Mouse (Mus musculus): ENCODE data around the gene Tulp4. TPM values are rescaled to one million over a fixed set of nuclear protein-coding genes. Genes with fewer than 3 reads are reported as not detected.
A peak's percentile ranks its signal among the peaks of the same experiment; 100 is the strongest.

The Tulp4 gene
- polyA plus RNA-seq, 1 experiment from 2014 or later, result 44.2 TPM

GRCm38 (mm10) chr17:6145244-6145643, 39.0 kb downstream of the Tulp4 start:
- Histone ChIP-seq H3K27ac (no peak overlapping the region), H3K36me3 (ENCODE audit: inconsistent target) (no peaks in the 10 kb centered on the region; the same call in 1 of the 2 replicates), H3K4me3 (ENCODE audit: inconsistent target) (no peak overlapping the region), H3K79me2 (ENCODE audit: inconsistent target) (no peaks in the 10 kb centered on the region)
- 96% methylated on average over 2 of the region's 2 CpGs for WGBS (ENCODE audit: missing documents)

GRCm38 (mm10) chr17:6152941-6153340, 46.7 kb downstream of the Tulp4 start:
- Histone ChIP-seq H3K27ac (no peak overlapping the region), H3K36me3 (ENCODE audit: inconsistent target) (no peaks in the 10 kb centered on the region), H3K4me3 (ENCODE audit: inconsistent target) (no peak overlapping the region), H3K79me2 (ENCODE audit: inconsistent target) (peaks cover 23% of the 10 kb centered on the region)
- 90% methylated on average over 4 of the region's 4 CpGs for WGBS (ENCODE audit: missing documents)

GRCm38 (mm10) chr17:6153581-6153980, 47.3 kb downstream of the Tulp4 start:
- H3K79me2 ChIP-seq (ENCODE audit: inconsistent target), result peaks cover 28% of the 10 kb centered on the region
- no peaks in the 10 kb centered on the region for H3K36me3 ChIP-seq (ENCODE audit: inconsistent target)
- no peak overlapping the region for H3K27ac ChIP-seq
- 45% methylated on average over 4 of the region's 4 CpGs for WGBS (ENCODE audit: missing documents)
- no peak overlapping the region for H3K4me3 ChIP-seq (ENCODE audit: inconsistent target)

GRCm38 (mm10) chr17:6154366-6154765, 48.1 kb downstream of the Tulp4 start:
- H3K36me3 ChIP-seq (ENCODE audit: inconsistent target), result no peaks in the 10 kb centered on the region
- peaks cover 36% of the 10 kb centered on the region for H3K79me2 ChIP-seq (ENCODE audit: inconsistent target)
- no peak overlapping the region for H3K4me3 ChIP-seq (ENCODE audit: inconsistent target)
- WGBS (ENCODE audit: missing documents), result 15% methylated on average over 4 of the region's 4 CpGs
- H3K27ac ChIP-seq, result no peak overlapping the region

- Histone ChIP-seq H3K4me3 (ENCODE audit: inconsistent target) (no peak overlapping the region), H3K79me2 (ENCODE audit: inconsistent target) (peaks cover 71% of the 10 kb centered on the region), H3K27ac (no peak overlapping the region), H3K36me3 (ENCODE audit: inconsistent target) (no peaks in the 10 kb centered on the region)
- 91% methylated on average over 6 of the region's 6 CpGs for WGBS (ENCODE audit: missing documents)
Measured at GRCm38 (mm10) chr17:6160495-6160894, 54.3 kb downstream of the Tulp4 start.

GRCm38 (mm10) chr17:6161916-6162315, 55.7 kb downstream of the Tulp4 start:
- H3K4me3 ChIP-seq (ENCODE audit: inconsistent target), result no peak overlapping the region
- 98% methylated on average over 7 of the region's 9 CpGs for WGBS (ENCODE audit: missing documents)
- H3K79me2 ChIP-seq (ENCODE audit: inconsistent target), result peaks cover 71% of the 10 kb centered on the region
- H3K36me3 ChIP-seq (ENCODE audit: inconsistent target), result no peaks in the 10 kb centered on the region
- no peak overlapping the region for H3K27ac ChIP-seq

- Histone ChIP-seq H3K36me3 (ENCODE audit: inconsistent target) (no peaks in the 10 kb centered on the region), H3K4me3 (ENCODE audit: inconsistent target) (no peak overlapping the region), H3K79me2 (ENCODE audit: inconsistent target) (peaks cover 62% of the 10 kb centered on the region), H3K27ac (no peak overlapping the region)
- WGBS (ENCODE audit: missing documents), result 100% methylated on average over 1 of the region's 1 CpGs
Measured at GRCm38 (mm10) chr17:6162761-6163160, 56.5 kb downstream of the Tulp4 start.

GRCm38 (mm10) chr17:6164911-6165310, 58.7 kb downstream of the Tulp4 start:
- Histone ChIP-seq H3K79me2 (ENCODE audit: inconsistent target) (peaks cover 60% of the 10 kb centered on the region), H3K27ac (no peak overlapping the region), H3K36me3 (ENCODE audit: inconsistent target) (no peaks in the 10 kb centered on the region), H3K4me3 (ENCODE audit: inconsistent target) (no peak overlapping the region)
- WGBS (ENCODE audit: missing documents), result 82% methylated on average over 4 of the region's 4 CpGs

- WGBS (ENCODE audit: missing documents), result 5% methylated on average over 7 of the region's 7 CpGs
- no peaks in the 10 kb centered on the region for H3K36me3 ChIP-seq (ENCODE audit: inconsistent target)
- H3K27ac ChIP-seq, result peak overlapping the region; percentile 98
- H3K4me3 ChIP-seq (ENCODE audit: inconsistent target), result no peak overlapping the region
- H3K79me2 ChIP-seq (ENCODE audit: inconsistent target), result peaks cover 54% of the 10 kb centered on the region
Measured at GRCm38 (mm10) chr17:6172440-6172839, 66.2 kb downstream of the Tulp4 start.

GRCm38 (mm10) chr17:6172926-6173690, 66.9 kb downstream of the Tulp4 start:
- Histone ChIP-seq H3K4me3 (ENCODE audit: inconsistent target) (no peak overlapping the region), H3K36me3 (ENCODE audit: inconsistent target) (no peaks in the 10 kb centered on the region), H3K27ac (peak overlapping the region; percentile 98), H3K79me2 (ENCODE audit: inconsistent target) (peaks cover 54% of the 10 kb centered on the region)
- WGBS (ENCODE audit: missing documents), result 10% methylated on average over 4 of the region's 5 CpGs

GRCm38 (mm10) chr17:6174574-6174973, 68.3 kb downstream of the Tulp4 start:
- no peak overlapping the region for H3K4me3 ChIP-seq (ENCODE audit: inconsistent target)
- WGBS (ENCODE audit: missing documents), result 93% methylated on average over 1 of the region's 1 CpGs
- peaks cover 41% of the 10 kb centered on the region for H3K79me2 ChIP-seq (ENCODE audit: inconsistent target)
- H3K27ac ChIP-seq, result peak overlapping the region; percentile 98
- no peaks in the 10 kb centered on the region for H3K36me3 ChIP-seq (ENCODE audit: inconsistent target)

GRCm38 (mm10) chr17:6178564-6179267, 72.5 kb downstream of the Tulp4 start:
- peaks cover 28% of the 10 kb centered on the region for H3K79me2 ChIP-seq (ENCODE audit: inconsistent target)
- H3K36me3 ChIP-seq (ENCODE audit: inconsistent target), result no peaks in the 10 kb centered on the region
- peak overlapping the region; percentile 78 for H3K27ac ChIP-seq
- WGBS (ENCODE audit: missing documents), result 93% methylated on average over 6 of the region's 6 CpGs
- H3K4me3 ChIP-seq (ENCODE audit: inconsistent target), result no peak overlapping the region

- Histone ChIP-seq H3K79me2 (ENCODE audit: inconsistent target) (peaks cover 22% of the 10 kb centered on the region), H3K4me3 (ENCODE audit: inconsistent target) (no peak overlapping the region), H3K27ac (peak overlapping the region; percentile 78), H3K36me3 (ENCODE audit: inconsistent target) (no peaks in the 10 kb centered on the region)
- 94% methylated on average over 4 of the region's 4 CpGs for WGBS (ENCODE audit: missing documents)
Measured at GRCm38 (mm10) chr17:6179389-6179788, 73.2 kb downstream of the Tulp4 start.

- WGBS (ENCODE audit: missing documents), result 46% methylated on average over 3 of the region's 3 CpGs
- H3K79me2 ChIP-seq (ENCODE audit: inconsistent target), result peaks cover 12% of the 10 kb centered on the region
- peak overlapping the region; percentile 78 for H3K27ac ChIP-seq
- no peak overlapping the region for H3K4me3 ChIP-seq (ENCODE audit: inconsistent target)
- H3K36me3 ChIP-seq (ENCODE audit: inconsistent target), result no peaks in the 10 kb centered on the region
Measured at GRCm38 (mm10) chr17:6180421-6180820, 74.2 kb downstream of the Tulp4 start.

- H3K27ac ChIP-seq, result peak overlapping the region; percentile 67; the same call in 1 of the 2 replicates
- no peak overlapping the region for H3K4me3 ChIP-seq (ENCODE audit: inconsistent target)
- H3K79me2 ChIP-seq (ENCODE audit: inconsistent target), result no peaks in the 10 kb centered on the region
- no peaks in the 10 kb centered on the region for H3K36me3 ChIP-seq (ENCODE audit: inconsistent target)
- WGBS (ENCODE audit: missing documents), result 94% methylated on average over 4 of the region's 4 CpGs
Measured at GRCm38 (mm10) chr17:6182715-6183114, 76.5 kb downstream of the Tulp4 start.

Measured in macrophage (primary cell).